Mouse (Mus musculus) left cerebral cortex, postnatal 10 days (tissue): ENCODE data around the gene Rhno1. TPM values are rescaled to one million over a fixed set of nuclear protein-coding genes. Genes with fewer than 3 reads are reported as not detected.

ENCODE experiments used
- DNase-seq, 2 experiments: peaks; one replicate each; pipeline ENCODE4 v3.0.0; 2021 to 2022; ENCODE audit warnings: low spot score in 2 of 2, mixed read lengths in 1 of 2; ENCODE audit errors: extremely low spot score in 1 of 2
- intact Hi-C: fragments of 180-260 bp; cut with DNase I; formaldehyde crosslinking; loops from one replicate; pipeline ENCODE4 v1.15.1; 2025
- total RNA-seq, 2 experiments: library from RNA; stranded (reverse); gene quantifications; 2 replicates each; pipeline ENCODE4 v1.2.3; 2021

Rhno1 gene
- total RNA-seq, 2 experiments from 2014 or later = 19.8 to 21.5 TPM

GRCm38 (mm10) chr6:128308311-128308710, 54.4 kb downstream of the Rhno1 start:
- intact Hi-C loops = no loop called here
- DNase-seq = peak in 1 of 2 experiments; percentile 55

Other genes with a start within 250 kb of the Rhno1 start
- gene Tspan9, start 219.3 kb downstream of the Rhno1 start, total RNA-seq = 10 to 100 TPM; 84.7 to 89.1 TPM
- 1 to 10 TPM in 1 of 2 experiments, under 1 TPM in 1; 0.85 to 1.1 TPM for gene Tead4, start 62.1 kb downstream of the Rhno1 start, total RNA-seq
- 10 to 100 TPM; 16.9 to 17.6 TPM for gene Tulp3, start 7.1 kb downstream of the Rhno1 start, total RNA-seq
- 1 to 10 TPM; 4.5 to 4.8 TPM for gene Foxm1, start 56 bp upstream of the Rhno1 start, total RNA-seq
- not detected for gene Tex52, start 12.5 kb upstream of the Rhno1 start, total RNA-seq
- not detected for gene Gm44596, start 12.6 kb upstream of the Rhno1 start, total RNA-seq
- 1 to 10 TPM; 5.3 to 5.8 TPM for gene Nrip2, start 36.4 kb upstream of the Rhno1 start, total RNA-seq
- 10 to 100 TPM; 21.6 to 30.8 TPM for gene Itfg2, start 62.0 kb upstream of the Rhno1 start, total RNA-seq
- gene Fkbp4, start 75.8 kb upstream of the Rhno1 start, total RNA-seq = 100 to 1,000 TPM; 130 to 131 TPM
- under 1 TPM; 0.15 to 0.73 TPM for gene Pzp, start 163.8 kb upstream of the Rhno1 start, total RNA-seq
- gene A2ml1, start 218.7 kb upstream of the Rhno1 start, total RNA-seq = 10 to 100 TPM; 16.1 to 17.9 TPM